Mouse (Mus musculus) neural tube, embryonic 14.5 days (tissue): ENCODE data around the gene Gm9837. TPM values are rescaled to one million over a fixed set of nuclear protein-coding genes. Genes with fewer than 3 reads are reported as not detected.

Experiments
- ATAC-seq: fragments of 200-750 bp; cut with Nextera tagmentation; 2 replicates; pipeline ENCODE4 v1.8.0; 2017; ENCODE audit warnings: low read depth, mild to moderate bottlenecking, moderate TSS enrichment, moderate library complexity
- H3K27ac ChIP-seq: fragments of 300-500 bp; sonication (generic); 2 replicates; pipeline ENCODE4 v1.5.1; 2014; ENCODE audit warnings: low read depth, mild to moderate bottlenecking, control low read depth, low read length, moderate library complexity, mixed read lengths
- H3K27me3 ChIP-seq: fragments of 300-500 bp; sonication (generic); 2 replicates; pipeline ENCODE4 v1.6.1; 2014; ENCODE audit warnings: low read length; ENCODE audit not compliant: control insufficient read depth, insufficient read depth
- H3K36me3 ChIP-seq: fragments of 300-500 bp; sonication (generic); 2 replicates; pipeline ENCODE4 v1.6.1; 2014; ENCODE audit warnings: low read length, mixed read lengths; ENCODE audit not compliant: control insufficient read depth, insufficient read depth
- H3K4me1 ChIP-seq: fragments of 300-500 bp; sonication (generic); 2 replicates; pipeline ENCODE4 v1.6.1; 2014; ENCODE audit warnings: low read length; ENCODE audit not compliant: control insufficient read depth, insufficient read depth
- H3K4me2 ChIP-seq: fragments of 300-500 bp; sonication (generic); 2 replicates; pipeline ENCODE4 v1.6.1; 2014; ENCODE audit warnings: mild to moderate bottlenecking, low read depth, low read length, control low read depth
- H3K4me3 ChIP-seq: fragments of 300-500 bp; sonication (generic); 2 replicates; pipeline ENCODE4 v1.5.1; 2014; ENCODE audit warnings: low read depth, low read length, control low read depth, mixed read lengths
- H3K9ac ChIP-seq: fragments of 300-500 bp; sonication (generic); replicated peaks from 2 replicates; pipeline ENCODE4 v1.6.1; 2014; ENCODE audit warnings: low read depth, mild to moderate bottlenecking, control low read depth, low read length, mixed read lengths
- H3K9me3 ChIP-seq: fragments of 300-500 bp; sonication (generic); 2 replicates; pipeline ENCODE4 v1.6.1; 2016; ENCODE audit warnings: low read length; ENCODE audit not compliant: control insufficient read depth
- WGBS: fragments of 180-500 bp; shearing (Covaris S2); extraction: QIAGEN DNeasy Blood & Tissue Kit; methylation state at CpG from one replicate; pipeline ENCODE4 v1.1.7; 2014; 5-methylcytosine and 5-hydroxymethylcytosine counted together
- polyA plus RNA-seq: library from polyadenylated mRNA; unstranded; fragments of >200 nt; fragmentation: Nextera tagmentation; extraction: Ambion mirVana; gene quantifications from 2 replicates; pipeline ENCODE4 v1.2.1, GENCODE M21; 2014

The Gm9837 gene
- polyA plus RNA-seq, 1 experiment from 2014 or later, result not detected

DNA sequence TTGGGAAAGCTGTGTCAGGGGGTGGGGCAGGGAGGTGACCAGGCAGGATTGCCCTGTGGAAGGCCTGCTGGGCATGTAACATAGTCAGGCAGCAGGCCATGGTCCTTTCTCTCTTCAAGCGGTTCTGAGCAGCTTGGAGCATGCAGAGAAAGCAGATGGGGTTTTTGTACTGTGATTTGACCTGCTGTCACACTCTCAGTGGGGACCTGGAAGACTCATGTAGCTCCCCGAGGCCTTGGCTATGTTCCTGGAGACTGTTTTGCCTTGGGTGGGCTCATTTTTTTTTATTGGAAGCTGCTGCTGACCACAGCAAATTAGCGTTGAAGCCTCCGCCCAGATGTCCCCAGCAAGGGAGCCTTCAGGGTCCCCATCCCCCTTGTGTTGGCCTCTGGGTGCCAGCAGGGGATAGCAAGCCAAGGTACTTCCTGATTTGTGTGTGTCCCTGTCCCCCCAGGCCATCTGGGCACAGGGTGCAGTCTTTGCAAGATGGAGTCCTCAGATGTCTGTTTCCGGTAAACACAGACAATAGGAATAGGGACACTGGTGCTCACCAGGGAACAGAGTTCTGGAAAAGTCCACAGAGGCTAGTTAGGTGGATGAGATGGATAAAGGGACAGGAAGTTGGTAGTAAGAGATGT lies 34.9 kb upstream of the Gm9837 start:
- H3K4me3 ChIP-seq, result no peak overlapping the region
- 40% methylated on average over 5 of the region's 5 CpGs for WGBS
- H3K4me2 ChIP-seq, result no peak overlapping the region
- no peak overlapping the region for H3K27ac ChIP-seq
- no peaks in the 10 kb centered on the region for H3K4me1 ChIP-seq
- H3K27me3 ChIP-seq, result no peaks in the 10 kb centered on the region
- ATAC-seq, result no peak
- no peaks in the 10 kb centered on the region for H3K36me3 ChIP-seq
- H3K9me3 ChIP-seq, result no peaks in the 10 kb centered on the region
- no peak overlapping the region for H3K9ac ChIP-seq

DNA sequence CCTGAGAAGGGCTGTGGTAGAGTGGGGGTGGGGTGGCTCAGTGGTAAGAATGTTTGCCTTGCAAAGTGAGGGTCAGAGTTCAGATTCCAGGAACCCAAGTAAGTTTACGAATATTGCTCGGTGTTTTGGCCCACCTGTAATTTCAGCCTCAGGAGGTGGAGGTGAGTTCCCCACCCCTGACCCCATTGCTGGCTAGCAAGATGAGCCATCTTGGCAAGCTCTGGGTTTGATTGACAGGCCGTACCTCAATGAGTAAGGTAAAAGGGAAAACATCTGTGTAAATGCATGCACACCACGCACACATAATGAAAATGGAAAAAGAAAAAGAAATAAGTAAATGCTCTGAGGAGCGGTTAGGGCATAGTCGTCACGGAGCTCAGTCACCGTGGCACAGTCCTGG lies 34.1 kb upstream of the Gm9837 start:
- H3K4me2 ChIP-seq, result no peak overlapping the region
- ATAC-seq, result no peak
- no peaks in the 10 kb centered on the region for H3K9me3 ChIP-seq
- H3K9ac ChIP-seq, result no peak overlapping the region
- no peaks in the 10 kb centered on the region for H3K4me1 ChIP-seq
- no peak overlapping the region for H3K27ac ChIP-seq
- H3K27me3 ChIP-seq, result no peaks in the 10 kb centered on the region
- no peak overlapping the region for H3K4me3 ChIP-seq
- 94% methylated on average over 8 of the region's 8 CpGs for WGBS
- no peaks in the 10 kb centered on the region for H3K36me3 ChIP-seq

DNA sequence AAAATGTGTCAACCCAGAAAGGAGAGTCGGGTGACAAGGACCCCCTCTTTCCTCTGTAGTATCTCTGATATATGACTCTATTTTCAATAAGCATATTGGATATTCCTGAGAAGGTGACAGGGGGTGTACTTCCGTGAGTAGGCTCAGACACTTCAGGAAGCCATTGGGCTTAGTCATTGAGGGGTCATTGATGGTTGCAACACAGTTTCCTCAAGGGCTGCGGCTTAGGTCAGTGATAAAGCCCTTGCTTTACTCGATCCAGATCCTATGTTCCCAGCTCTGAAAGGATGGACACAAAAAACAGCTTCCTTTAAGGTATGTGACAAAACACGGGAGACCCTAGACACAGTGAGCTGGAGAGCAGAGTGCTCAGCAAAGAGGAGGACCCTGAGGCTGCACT lies 33.5 kb upstream of the Gm9837 start:
- H3K4me2 ChIP-seq, result no peak overlapping the region
- H3K9ac ChIP-seq, result no peak overlapping the region
- no peak for ATAC-seq
- no peak overlapping the region for H3K27ac ChIP-seq
- H3K4me3 ChIP-seq, result no peak overlapping the region
- WGBS, result 87% methylated on average over 5 of the region's 5 CpGs
- H3K9me3 ChIP-seq, result no peaks in the 10 kb centered on the region
- no peaks in the 10 kb centered on the region for H3K4me1 ChIP-seq
- H3K27me3 ChIP-seq, result no peaks in the 10 kb centered on the region
- H3K36me3 ChIP-seq, result no peaks in the 10 kb centered on the region

DNA sequence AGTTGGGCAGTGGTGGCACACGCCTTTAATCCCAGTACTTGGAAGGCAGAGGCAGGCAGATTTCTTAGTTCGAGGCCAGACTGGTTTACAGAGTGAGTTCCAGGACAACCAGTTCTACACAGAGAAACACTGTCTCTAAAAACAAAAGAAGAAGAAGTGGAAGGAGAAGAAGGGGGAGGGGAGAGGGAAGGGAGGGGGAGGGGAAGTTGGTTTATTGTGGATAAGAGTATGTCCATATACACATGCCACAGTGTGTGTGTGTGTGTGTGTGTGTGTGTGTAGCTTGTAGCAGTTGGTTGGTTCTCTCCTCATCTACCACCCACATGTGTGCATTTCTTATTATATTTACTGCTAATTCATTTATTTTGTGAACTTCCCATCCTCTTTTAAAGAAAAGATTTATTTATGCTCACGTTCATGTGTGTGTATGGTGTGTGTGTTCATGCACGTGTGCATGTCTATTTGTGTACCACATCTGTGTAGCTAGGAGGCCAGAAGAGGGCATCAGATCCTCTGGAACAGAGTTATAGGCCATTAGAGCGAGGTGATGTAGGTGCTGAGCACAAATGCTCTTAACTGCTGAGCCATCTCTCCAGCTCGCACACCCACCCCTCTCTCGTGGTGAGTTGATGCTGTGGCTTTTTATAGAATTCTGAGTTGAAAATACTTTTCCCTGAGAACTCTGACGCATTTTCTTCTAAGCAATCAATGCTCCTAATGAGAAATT lies 31.9 kb upstream of the Gm9837 start:
- H3K27ac ChIP-seq, result no peak overlapping the region
- no peaks in the 10 kb centered on the region for H3K27me3 ChIP-seq
- H3K36me3 ChIP-seq, result no peaks in the 10 kb centered on the region
- H3K4me2 ChIP-seq, result no peak overlapping the region
- no peak overlapping the region for H3K9ac ChIP-seq
- no peak for ATAC-seq
- H3K9me3 ChIP-seq, result no peaks in the 10 kb centered on the region
- WGBS, result 89% methylated on average over 8 of the region's 8 CpGs
- H3K4me3 ChIP-seq, result no peak overlapping the region
- H3K4me1 ChIP-seq, result no peaks in the 10 kb centered on the region

DNA sequence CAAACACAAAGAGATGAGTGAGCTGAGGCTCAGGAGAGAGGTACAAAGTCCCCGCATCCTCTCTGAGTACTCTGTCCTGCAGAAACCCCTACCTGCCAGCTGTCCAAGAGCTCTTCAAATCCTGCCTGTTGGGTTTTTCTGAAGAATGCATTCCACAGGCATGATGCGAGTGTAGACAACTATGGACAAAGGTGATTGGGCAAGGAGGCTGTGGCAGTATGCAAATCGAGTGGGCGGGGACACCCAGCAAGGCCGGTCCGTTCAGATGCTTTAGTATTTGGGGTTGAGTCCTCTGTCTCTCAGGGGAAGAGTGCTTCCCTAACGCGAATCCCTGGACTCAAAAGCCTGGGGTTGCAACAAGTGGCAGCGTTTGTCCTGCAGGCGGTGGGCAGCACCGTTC lies 30.3 kb upstream of the Gm9837 start:
- no peaks in the 10 kb centered on the region for H3K9me3 ChIP-seq
- ATAC-seq, result no peak
- no peak overlapping the region for H3K4me3 ChIP-seq
- WGBS, result 9% methylated on average over 11 of the region's 11 CpGs
- no peak overlapping the region for H3K27ac ChIP-seq
- H3K4me1 ChIP-seq, result peaks cover 3% of the 10 kb centered on the region; the same call in 1 of the 2 replicates
- H3K9ac ChIP-seq, result no peak overlapping the region
- no peaks in the 10 kb centered on the region for H3K36me3 ChIP-seq
- H3K4me2 ChIP-seq, result no peak overlapping the region
- H3K27me3 ChIP-seq, result no peaks in the 10 kb centered on the region

DNA sequence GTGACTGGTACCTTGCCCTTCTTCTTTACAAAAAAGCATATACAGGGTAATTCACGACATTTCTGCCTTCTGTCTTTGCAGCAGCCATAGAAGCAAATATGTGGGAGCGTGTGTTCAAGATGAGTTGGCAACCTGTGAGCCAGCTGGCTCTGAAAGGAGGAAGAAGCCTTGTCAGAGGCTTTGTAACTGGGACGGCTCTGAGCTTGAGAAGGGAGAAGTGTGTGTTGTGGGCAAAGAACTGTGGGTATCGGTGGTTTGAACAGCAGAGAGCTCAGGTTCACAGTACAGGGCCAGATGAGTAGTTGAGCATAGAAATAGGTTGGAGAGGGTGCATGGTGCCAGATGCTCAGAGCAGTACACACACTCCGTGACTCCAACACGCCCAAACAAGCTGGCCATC lies 26.7 kb upstream of the Gm9837 start:
- no peak overlapping the region for H3K4me3 ChIP-seq
- no peak overlapping the region for H3K4me2 ChIP-seq
- no peaks in the 10 kb centered on the region for H3K36me3 ChIP-seq
- no peaks in the 10 kb centered on the region for H3K27me3 ChIP-seq
- H3K4me1 ChIP-seq, result peaks cover 3% of the 10 kb centered on the region; the same call in 1 of the 2 replicates
- WGBS, result 77% methylated on average over 6 of the region's 6 CpGs
- no peak overlapping the region for H3K9ac ChIP-seq
- no peak for ATAC-seq
- no peak overlapping the region for H3K27ac ChIP-seq
- no peaks in the 10 kb centered on the region for H3K9me3 ChIP-seq

DNA sequence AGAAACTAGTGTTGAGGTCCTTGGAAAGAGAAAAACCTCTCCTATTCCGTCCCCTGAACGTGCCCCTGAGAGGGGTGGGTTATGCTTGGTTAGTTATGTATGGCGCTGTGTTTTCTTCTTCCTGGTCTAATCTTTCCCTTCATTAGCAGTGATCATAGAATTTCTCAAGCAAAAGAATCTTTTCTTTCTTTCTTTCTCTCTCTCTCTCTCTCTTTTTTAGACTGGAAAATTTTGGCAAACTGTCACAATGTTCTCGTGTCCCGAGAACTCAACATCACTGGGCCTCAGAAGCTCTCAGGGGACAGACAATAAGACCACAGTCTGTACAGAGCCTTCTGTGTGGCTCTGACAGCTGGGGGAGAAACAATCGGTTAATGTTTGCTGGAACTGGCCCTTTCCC lies 25.1 kb upstream of the Gm9837 start:
- no peak for ATAC-seq
- Histone ChIP-seq H3K27ac (no peak overlapping the region), H3K4me2 (no peak overlapping the region), H3K36me3 (no peaks in the 10 kb centered on the region), H3K4me3 (no peak overlapping the region), H3K4me1 (peaks cover 3% of the 10 kb centered on the region; the same call in 1 of the 2 replicates), H3K27me3 (no peaks in the 10 kb centered on the region), H3K9ac (no peak overlapping the region), H3K9me3 (no peaks in the 10 kb centered on the region)
- WGBS, result 21% methylated on average over 6 of the region's 6 CpGs

DNA sequence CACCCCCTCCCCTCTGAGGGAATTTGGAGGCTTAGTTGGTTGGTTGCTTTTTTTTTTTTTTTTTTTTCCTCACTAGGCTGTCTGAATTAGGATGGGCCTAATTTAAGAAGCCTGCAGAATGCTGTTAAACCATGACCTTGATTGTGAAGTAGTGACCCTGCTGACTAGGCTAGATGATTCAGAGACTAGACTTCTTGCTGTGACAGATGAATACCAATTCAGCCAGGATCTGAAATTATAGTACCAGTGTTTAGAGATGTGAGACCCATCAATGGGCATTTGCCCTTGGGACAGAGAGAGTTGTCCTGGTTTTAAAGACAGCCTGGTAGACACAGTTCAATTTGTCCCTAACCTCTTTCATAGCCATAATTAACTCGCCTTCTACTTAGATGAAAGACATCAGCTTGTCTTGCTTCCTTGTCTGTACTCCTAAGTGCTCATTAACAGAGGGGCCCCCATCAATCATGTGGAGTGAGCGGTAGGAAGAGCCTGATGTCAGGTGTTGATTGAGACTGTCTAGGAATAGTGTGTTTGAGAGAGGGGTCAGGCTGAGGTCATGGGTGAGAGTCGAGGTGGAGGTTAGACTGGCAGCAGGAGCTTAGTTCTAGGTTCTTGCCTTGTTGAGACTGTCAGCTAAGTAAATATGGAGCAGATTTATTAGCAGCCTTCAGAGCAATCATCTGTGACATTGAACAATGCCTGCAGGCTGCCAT lies 23.1 kb upstream of the Gm9837 start:
- Histone ChIP-seq H3K9ac (no peak overlapping the region), H3K27ac (no peak overlapping the region), H3K36me3 (no peaks in the 10 kb centered on the region), H3K27me3 (no peaks in the 10 kb centered on the region), H3K4me1 (peaks cover 3% of the 10 kb centered on the region; the same call in 1 of the 2 replicates), H3K4me2 (no peak overlapping the region), H3K9me3 (no peaks in the 10 kb centered on the region), H3K4me3 (no peak overlapping the region)
- 6% methylated on average over 3 of the region's 3 CpGs for WGBS
- ATAC-seq, result no peak

DNA sequence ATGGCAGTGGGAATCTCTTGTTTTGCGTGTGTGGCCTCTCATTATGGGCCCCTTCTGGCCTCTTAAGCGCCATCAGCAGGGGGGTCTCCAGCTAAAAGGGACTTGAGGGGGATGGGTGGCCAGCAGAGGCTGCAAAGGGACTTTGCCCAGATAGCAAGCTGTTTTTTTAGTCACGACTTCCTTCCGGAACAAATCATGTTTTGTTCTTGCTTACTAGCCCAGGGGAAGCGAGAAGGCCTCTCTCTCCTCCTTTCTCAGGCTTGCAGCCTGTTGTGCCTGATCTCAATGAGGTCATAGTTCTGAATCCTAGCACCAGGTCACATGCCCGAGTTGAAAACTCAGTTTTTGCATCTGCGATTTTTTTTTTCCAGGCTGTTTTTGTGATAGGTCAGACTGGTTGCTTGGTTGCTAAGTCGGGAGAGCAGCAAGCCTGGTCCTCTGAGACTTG lies 21.7 kb upstream of the Gm9837 start:
- peak; percentile 60; the same call in 1 of the 2 replicates for ATAC-seq
- H3K9ac ChIP-seq, result no peak overlapping the region
- 5% methylated on average over 8 of the region's 8 CpGs for WGBS

More for the DNA sequence above, 21.7 kb upstream of the Gm9837 start:
- H3K36me3 ChIP-seq, result no peaks in the 10 kb centered on the region
- H3K9me3 ChIP-seq, result no peaks in the 10 kb centered on the region
- H3K4me3 ChIP-seq, result no peak overlapping the region
- no peak overlapping the region for H3K27ac ChIP-seq
- no peak overlapping the region for H3K4me2 ChIP-seq
- H3K27me3 ChIP-seq, result peaks cover 3% of the 10 kb centered on the region
- H3K4me1 ChIP-seq, result peaks cover 3% of the 10 kb centered on the region; the same call in 1 of the 2 replicates
